In the genomic region with DNA sequence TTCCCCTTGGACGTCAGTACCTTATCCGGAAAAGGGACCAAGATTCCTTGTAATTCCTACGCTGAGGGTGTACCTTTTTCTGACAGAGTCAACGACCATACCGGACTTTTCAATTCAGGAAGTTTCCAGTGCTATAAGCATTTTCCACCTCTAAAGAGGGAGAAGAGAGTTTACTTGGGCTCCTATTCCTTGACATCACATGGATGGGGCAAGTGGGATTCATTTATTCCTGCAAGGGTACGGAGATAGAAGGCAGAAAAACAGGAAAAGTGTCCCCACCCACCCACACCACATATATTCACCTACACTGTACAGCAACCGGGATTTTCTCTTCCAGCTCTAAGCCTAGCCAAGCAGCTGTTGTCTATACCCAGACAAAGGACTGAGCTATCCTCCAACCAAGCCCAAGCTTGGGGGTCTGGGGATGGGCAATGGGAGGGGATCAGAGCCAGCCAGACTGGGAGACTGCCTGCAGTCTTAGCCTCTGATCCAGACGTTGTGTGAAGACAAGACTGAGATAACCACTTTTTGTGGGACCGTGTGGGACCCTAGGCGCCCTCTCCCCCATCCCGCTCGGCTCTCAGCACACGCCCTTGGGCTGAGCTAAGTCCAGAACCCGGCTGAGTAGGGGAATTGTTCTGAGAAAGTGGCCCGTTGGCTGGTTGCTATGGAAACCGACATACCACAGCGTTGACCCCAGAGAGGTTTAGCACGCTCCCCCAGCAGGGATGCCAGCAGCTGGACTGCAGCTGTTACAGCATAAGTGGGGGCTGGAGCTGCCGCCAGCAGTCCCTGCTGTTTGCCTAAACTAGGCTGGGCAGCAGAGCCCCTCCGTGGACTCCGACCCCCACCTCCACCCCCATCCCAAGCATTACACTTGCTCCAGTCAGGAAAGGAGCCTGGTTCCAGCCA, we compare ENCODE assay signal across 9 mouse cellular contexts.
DNase-seq lines count a peak whose midpoint lies in the region; ATAC-seq lines count a peak whose summit lies in the region.
"Had no signal": no experiment of that assay in that cellular context is flagged by ENCODE, and none has a peak within 500 bp of the region (broad histone marks: within the 10 kb centered on the region; RNA-seq: fewer than 3 reads in every experiment).

No protein-coding gene starts in this region.

- peak; percentile 39 to 85 for DNase-seq in left cerebral cortex, postnatal 10 days (ENCODE audit: extremely low spot score in 1 of 2, low spot score in 2 of 2)
- DNase-seq in left cerebral cortex, adult 9 months (ENCODE audit: low spot score in 2 of 2) = no peak
- DNase-seq in midbrain, embryonic 10.5 days (ENCODE audit: low spot score) = peak; percentile 93
- peak; percentile 79 for DNase-seq in testis, postnatal 10 days (ENCODE audit: low spot score)

- no peak overlapping the region; the same call in 1 of the 2 replicates for H3K9ac ChIP-seq in embryonic facial prominence, embryonic 12.5 days
- peak overlapping the region; percentile 21 for H3K9ac ChIP-seq in heart, embryonic 13.5 days
- no peak overlapping the region; the same call in 1 of the 2 replicates for H3K9ac ChIP-seq in kidney, embryonic 15.5 days
- H3K9ac ChIP-seq: liver, embryonic 15.5 days had no signal

- no peaks in the 10 kb centered on the region for H3K9me3 ChIP-seq in embryonic facial prominence, embryonic 12.5 days
- H3K9me3 ChIP-seq in heart, embryonic 13.5 days = no peaks in the 10 kb centered on the region
- no peaks in the 10 kb centered on the region for H3K9me3 ChIP-seq in kidney, embryonic 15.5 days (replicated peaks)
- no peaks in the 10 kb centered on the region for H3K9me3 ChIP-seq in midbrain, embryonic 10.5 days (replicated peaks)
- H3K9me3 ChIP-seq: liver, embryonic 15.5 days had no signal

- H3K4me2 ChIP-seq in embryonic facial prominence, embryonic 12.5 days (replicated peaks) = peak overlapping the region; percentile 45
- peak overlapping the region; percentile 59 for H3K4me2 ChIP-seq in heart, embryonic 13.5 days
- H3K4me2 ChIP-seq in kidney, embryonic 15.5 days = peak overlapping the region; percentile 44
- H3K4me2 ChIP-seq: liver, embryonic 15.5 days had no signal

- peak; percentile 87 for ATAC-seq in embryonic facial prominence, embryonic 12.5 days (ENCODE audit: insufficient number of reproducible peaks, insufficient read depth, low FRiP score, low TSS enrichment)
- peak; percentile 35 for ATAC-seq in heart, embryonic 13.5 days (ENCODE audit: extremely low read depth, insufficient number of reproducible peaks, low FRiP score, low TSS enrichment)
- ATAC-seq in kidney, embryonic 15.5 days (replicated peaks; ENCODE audit: low FRiP score) = peak; percentile 89
- ATAC-seq in megakaryocyte-erythroid progenitor cell, adult 5-6 weeks (replicated peaks; ENCODE audit: low FRiP score, low TSS enrichment, poor library complexity, severe bottlenecking) = no peak

- intact Hi-C loops in left cerebral cortex, postnatal 10 days (cut with DNase I) = no loop called here

- peak overlapping the region; percentile 87 for H3K27ac ChIP-seq in embryonic facial prominence, embryonic 12.5 days
- peak overlapping the region; percentile 66 for H3K27ac ChIP-seq in heart, embryonic 13.5 days (replicated peaks)
- peak overlapping the region; percentile 84 for H3K27ac ChIP-seq in kidney, embryonic 15.5 days
- H3K27ac ChIP-seq in midbrain, embryonic 10.5 days (replicated peaks) = peak overlapping the region; percentile 90
- H3K27ac ChIP-seq: liver, embryonic 15.5 days had no signal

- H3K4me1 ChIP-seq in embryonic facial prominence, embryonic 12.5 days = peaks cover 39% of the 10 kb centered on the region
- H3K4me1 ChIP-seq in heart, embryonic 13.5 days = peaks cover 28% of the 10 kb centered on the region
- peaks cover 43% of the 10 kb centered on the region for H3K4me1 ChIP-seq in kidney, embryonic 15.5 days
- peaks cover 74% of the 10 kb centered on the region for H3K4me1 ChIP-seq in midbrain, embryonic 10.5 days
- H3K4me1 ChIP-seq: liver, embryonic 15.5 days had no signal

- WGBS in embryonic facial prominence, embryonic 12.5 days = 9% methylated on average over 21 of the region's 21 CpGs
- 16% methylated on average over 21 of the region's 21 CpGs for WGBS in heart, embryonic 13.5 days
- 15% methylated on average over 21 of the region's 21 CpGs for WGBS in kidney, embryonic 15.5 days
- 11% methylated on average over 21 of the region's 21 CpGs for WGBS in midbrain, embryonic 10.5 days

- no peaks in the 10 kb centered on the region for H3K36me3 ChIP-seq in embryonic facial prominence, embryonic 12.5 days
- H3K36me3 ChIP-seq in heart, embryonic 13.5 days = no peaks in the 10 kb centered on the region
- H3K36me3 ChIP-seq in kidney, embryonic 15.5 days = no peaks in the 10 kb centered on the region
- H3K36me3 ChIP-seq in midbrain, embryonic 10.5 days = peaks cover 4% of the 10 kb centered on the region
- H3K36me3 ChIP-seq: liver, embryonic 15.5 days had no signal

- H3K4me3 ChIP-seq in embryonic facial prominence, embryonic 12.5 days = 0 out of 2 replicates have a peak overlapping the region, but pooled peaks have one; percentile 8
- peak overlapping the region; percentile 24 for H3K4me3 ChIP-seq in heart, embryonic 13.5 days
- 0 out of 2 replicates have a peak overlapping the region, but pooled peaks have one; percentile 2 for H3K4me3 ChIP-seq in kidney, embryonic 15.5 days (replicated peaks)
- H3K4me3 ChIP-seq in midbrain, embryonic 10.5 days = peak overlapping the region; percentile 42
- H3K4me3 ChIP-seq: liver, embryonic 15.5 days had no signal

- no peaks in the 10 kb centered on the region for H3K27me3 ChIP-seq in embryonic facial prominence, embryonic 12.5 days
- no peaks in the 10 kb centered on the region for H3K27me3 ChIP-seq in heart, embryonic 13.5 days (replicated peaks)
- H3K27me3 ChIP-seq in kidney, embryonic 15.5 days = no peaks in the 10 kb centered on the region
- no peaks in the 10 kb centered on the region for H3K27me3 ChIP-seq in midbrain, embryonic 10.5 days (ENCODE audit: low read depth, poor library complexity, severe bottlenecking)
- H3K27me3 ChIP-seq: liver, embryonic 15.5 days had no signal

Comparison
In these comparisons a context has a peak if more than half of its experiments do, and no peak if none do; other contexts are left out.
1. DNase-seq: peak in left cerebral cortex, postnatal 10 days (2 of 2), midbrain, embryonic 10.5 days (single experiment) and testis, postnatal 10 days (single experiment); none in left cerebral cortex, adult 9 months (0 of 2).
2. Peak in every context shown above with its lines, with median percentiles within 50 percentile points of each other: H3K27ac ChIP-seq, H3K4me2 ChIP-seq and H3K4me3 ChIP-seq.